Mouse (Mus musculus): Measurements from ENCODE around the gene Nell2.

DNA sequence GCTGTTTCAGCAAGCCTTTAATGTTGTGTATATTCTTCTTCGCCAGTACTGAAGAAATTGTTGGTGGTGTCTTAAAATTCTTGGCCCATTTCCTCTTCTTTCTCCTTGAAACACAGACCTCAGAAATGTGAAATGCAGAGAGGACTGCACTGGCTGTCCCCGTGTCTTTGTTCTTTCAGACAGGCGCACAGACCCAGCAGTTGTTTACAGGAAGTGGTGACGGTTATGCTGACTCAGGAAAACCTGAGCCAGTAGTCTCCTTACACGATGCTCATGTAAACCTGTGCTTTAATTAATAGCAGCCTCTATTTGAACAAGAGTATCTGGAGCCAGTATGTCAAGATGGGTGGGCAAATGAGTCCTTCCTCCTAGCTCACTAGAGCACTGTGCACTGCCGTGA is 61.2 kb downstream of the Nell2 start:
- TF ChIP-seq EP300 (IDR thresholded peaks at IDR 0.05; ENCODE audit: low read depth), result no peak
- no peak for TF ChIP-seq CTCF (IDR thresholded peaks at IDR 0.05; ENCODE audit: low read depth)

All from liver, postnatal 0 days (tissue).